Mouse (Mus musculus) erythroblast, adult 5-6 weeks (primary cell): ENCODE data around the gene AL607142.1. TPM values are rescaled to one million over a fixed set of nuclear protein-coding genes. Genes with fewer than 3 reads are reported as not detected.

ENCODE experiments used
- ATAC-seq: replicated peaks from 2 replicates; pipeline ENCODE4 v1.8.0; 2016; ENCODE audit warnings: moderate number of reproducible peaks, mild to moderate bottlenecking, moderate TSS enrichment, inconsistent platforms; ENCODE audit not compliant: poor library complexity, low FRiP score, severe bottlenecking
- total RNA-seq, 2 experiments: library from RNA; stranded (forward) in 1 of 2; stranded (reverse) in 1 of 2; fragments of 150-400 nt in 1 of 2; fragments of 200-764, 138-1000 nt in 1 of 2; gene quantifications; 2 replicates each; pipeline versions ENCODE4 v1.2.3 to v1.2.4; 2015 to 2017; ENCODE audit warnings: low replicate concordance in 2 of 2

The AL607142.1 gene
- total RNA-seq, 2 experiments from 2014 or later = not detected

- ATAC-seq = no peak
Observed at GRCm38 (mm10) chr4:120054145-120054544, 10.7 kb upstream of the AL607142.1 start.

GRCm38 (mm10) chr4:120056451-120056850 is 8.3 kb upstream of the AL607142.1 start:
- no peak for ATAC-seq

- no peak for ATAC-seq
Observed at GRCm38 (mm10) chr4:120057529-120057928, 7.3 kb upstream of the AL607142.1 start.

GRCm38 (mm10) chr4:120058157-120058556 is 6.6 kb upstream of the AL607142.1 start:
- ATAC-seq = no peak

- no peak for ATAC-seq
Observed at GRCm38 (mm10) chr4:120058794-120059193, 6.0 kb upstream of the AL607142.1 start.

- no peak for ATAC-seq
Observed at GRCm38 (mm10) chr4:120061727-120062126, 3.1 kb upstream of the AL607142.1 start.

GRCm38 (mm10) chr4:120062198-120062597 is 2.6 kb upstream of the AL607142.1 start:
- ATAC-seq = no peak

- no peak for ATAC-seq
Observed at GRCm38 (mm10) chr4:120062754-120063153, 2.0 kb upstream of the AL607142.1 start.

GRCm38 (mm10) chr4:120063353-120064124 is 1.3 kb upstream of the AL607142.1 start:
- no peak for ATAC-seq

GRCm38 (mm10) chr4:120066841-120067591 is 2.2 kb downstream of the AL607142.1 start:
- ATAC-seq = no peak

- no peak for ATAC-seq
Observed at GRCm38 (mm10) chr4:120067592-120068235, 2.9 kb downstream of the AL607142.1 start.

- ATAC-seq = no peak
Observed at GRCm38 (mm10) chr4:120068883-120069581, 4.2 kb downstream of the AL607142.1 start.

GRCm38 (mm10) chr4:120069582-120069980 is 4.8 kb downstream of the AL607142.1 start:
- ATAC-seq = no peak

GRCm38 (mm10) chr4:120071411-120071810 is 6.6 kb downstream of the AL607142.1 start:
- no peak for ATAC-seq

GRCm38 (mm10) chr4:120071842-120072507 is 7.2 kb downstream of the AL607142.1 start:
- ATAC-seq = no peak

GRCm38 (mm10) chr4:120074061-120074460 is 9.3 kb downstream of the AL607142.1 start:
- ATAC-seq = no peak

GRCm38 (mm10) chr4:120077322-120077721 is 12.5 kb downstream of the AL607142.1 start:
- ATAC-seq = no peak

- no peak for ATAC-seq
Observed at GRCm38 (mm10) chr4:120082527-120082926, 17.7 kb downstream of the AL607142.1 start.

GRCm38 (mm10) chr4:120083700-120084099 is 18.9 kb downstream of the AL607142.1 start:
- ATAC-seq = no peak
